Mouse (Mus musculus): ENCODE measurements around the gene Fanca. TPM values are rescaled to one million over a fixed set of nuclear protein-coding genes. Genes with fewer than 3 reads are reported as not detected.

Fanca gene
- 14.0 TPM for polyA plus RNA-seq (2012; fragmentation: generic; extraction: Trizol)
- long read RNA-seq, experiment 1, result 0 reads
- long read RNA-seq, experiment 2, full-length matches to known transcripts, result 13 of 47 reads
- long read RNA-seq, experiment 2, partial matches to known transcripts, result 25 of 47 reads
- long read RNA-seq, experiment 2, other reads (novel, unspliced or antisense), result 9 of 47 reads

DNA sequence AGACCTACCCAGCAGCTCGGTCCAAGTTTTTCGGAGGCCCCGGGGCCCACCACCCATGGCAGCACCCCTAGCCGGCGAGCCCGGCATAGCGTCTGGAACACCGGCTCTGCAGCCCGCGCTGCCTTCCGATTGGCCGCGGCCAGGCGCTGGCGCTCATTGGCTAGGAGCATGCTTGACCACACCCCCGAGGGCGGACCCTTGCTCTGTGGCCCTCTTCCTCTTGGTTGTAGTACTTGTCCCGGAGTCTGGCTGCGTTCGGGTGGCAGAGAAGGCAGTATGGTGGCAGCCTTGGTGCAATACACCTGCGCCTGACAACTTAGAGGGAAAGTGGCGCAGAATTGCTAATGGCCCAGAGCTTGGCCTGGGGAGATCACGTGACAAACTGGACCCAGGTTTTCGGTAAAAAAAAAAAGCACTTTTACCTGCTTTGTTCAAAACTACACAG is at the start of gene Fanca:
Gene Fanca, minus strand, starts transcription at position 110 of the 445 bp plus-strand sequence.
- Histone ChIP-seq H3K36me3 (ENCODE audit: control insufficient read depth, insufficient read depth) (peaks cover 4% of the 10 kb centered on the region), H3K4me3 (ENCODE audit: insufficient read depth, poor library complexity, severe bottlenecking) (peak within 1 kb of the TSS; percentile 45), H3K27me3 (ENCODE audit: control insufficient read depth, insufficient read depth, insufficient read length) (no peaks in the 10 kb centered on the region), H3K79me2 (ENCODE audit: control insufficient read depth, insufficient read depth) (peaks cover 6% of the 10 kb centered on the region), H3K79me3 (ENCODE audit: low read depth) (no peaks in the 10 kb centered on the region), H3ac (ENCODE audit: control insufficient read depth, insufficient read length, low read depth) (peak within 1 kb of the TSS; percentile 78)
- TF ChIP-seq FOSL1 (IDR thresholded peaks at IDR 0.05; ENCODE audit: insufficient read depth, low read length, poor library complexity, severe bottlenecking) (no peak), USF1 (IDR thresholded peaks at IDR 0.05; ENCODE audit: low read depth) (peak; percentile 17), MAX (IDR thresholded peaks at IDR 0.05) (no peak), CEBPB (IDR thresholded peaks at IDR 0.05; ENCODE audit: low read depth) (no peak), CTCF (IDR thresholded peaks at IDR 0.05; ENCODE audit: control insufficient read depth, insufficient read depth, insufficient read length) (no peak), MYOG (IDR thresholded peaks at IDR 0.05; ENCODE audit: control insufficient read depth, extremely low read depth, insufficient read length) (no peak), MYOD1 (IDR thresholded peaks at IDR 0.05; ENCODE audit: control insufficient read depth, insufficient read length, low read depth) (no peak)

DNA sequence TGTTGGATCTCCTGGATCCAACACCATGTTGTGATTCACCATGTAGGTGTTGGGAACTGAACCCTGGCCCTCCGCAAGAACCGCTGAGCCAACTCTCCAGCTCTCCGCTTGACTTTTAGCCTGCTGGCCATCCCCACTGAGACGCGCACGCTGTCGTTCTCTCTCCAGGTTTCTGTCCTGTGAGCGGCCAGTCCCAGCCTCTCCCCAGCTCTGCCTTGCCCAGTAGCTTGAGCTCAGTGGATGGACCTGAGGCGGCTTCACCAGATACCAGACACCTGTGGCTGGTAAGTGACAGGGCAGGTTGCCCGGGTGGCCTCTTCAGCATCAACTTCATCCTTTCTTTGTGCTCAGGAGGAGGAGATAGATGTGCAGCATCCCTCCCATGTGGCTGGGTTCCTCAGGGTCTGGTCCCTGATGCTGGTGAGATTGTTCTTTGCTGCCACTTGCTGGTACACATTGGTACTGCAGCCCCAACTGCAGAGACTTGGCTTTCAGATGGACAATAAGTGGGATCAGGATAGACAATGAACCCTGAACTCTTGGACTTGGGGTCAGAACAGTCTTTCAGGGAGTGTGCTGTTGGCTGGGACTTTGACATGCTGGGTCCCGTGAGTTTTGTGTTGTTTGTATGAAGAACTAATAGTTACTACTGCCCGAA is 42.8 kb upstream of the Fanca start:
- TF ChIP-seq FOSL1 (IDR thresholded peaks at IDR 0.05; ENCODE audit: insufficient read depth, low read length, poor library complexity, severe bottlenecking) (no peak), CTCF (IDR thresholded peaks at IDR 0.05; ENCODE audit: control insufficient read depth, insufficient read depth, insufficient read length) (peak; percentile 59), MAX (IDR thresholded peaks at IDR 0.05) (no peak)
- Histone ChIP-seq H3K27me3 (ENCODE audit: control insufficient read depth, insufficient read depth, insufficient read length) (no peaks in the 10 kb centered on the region), H3ac (ENCODE audit: control insufficient read depth, insufficient read length, low read depth) (no peak overlapping the region), H3K4me3 (ENCODE audit: insufficient read depth, poor library complexity, severe bottlenecking) (no peak overlapping the region), H3K79me3 (ENCODE audit: low read depth) (no peaks in the 10 kb centered on the region), H3K36me3 (ENCODE audit: control insufficient read depth, insufficient read depth) (peaks cover 7% of the 10 kb centered on the region), H3K79me2 (ENCODE audit: control insufficient read depth, insufficient read depth) (no peaks in the 10 kb centered on the region)

DNA sequence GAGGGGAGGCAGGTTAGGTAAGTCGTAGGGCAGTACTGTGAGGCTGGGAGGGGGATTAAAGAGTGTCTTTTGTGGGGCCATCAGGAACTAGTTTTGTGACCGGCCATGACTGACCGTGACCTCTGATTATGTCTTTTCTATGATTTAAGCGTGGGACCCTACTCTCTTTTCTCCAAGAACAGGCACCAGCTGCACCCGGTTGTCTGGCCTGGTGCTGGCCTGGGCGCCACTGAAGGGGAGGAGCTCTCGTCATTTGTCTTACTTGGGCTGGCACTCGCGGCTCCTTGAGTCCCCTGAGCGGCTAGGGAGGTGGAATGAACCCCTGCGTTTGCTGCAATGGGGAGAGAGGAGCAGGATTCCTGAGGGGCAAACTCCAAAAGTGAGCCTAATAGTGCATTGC is 34.8 kb upstream of the Fanca start:
- TF ChIP-seq USF1 (IDR thresholded peaks at IDR 0.05; ENCODE audit: low read depth), result no peak
- no peak for TF ChIP-seq CEBPB (IDR thresholded peaks at IDR 0.05; ENCODE audit: low read depth)
- no peak for TF ChIP-seq MYOG (IDR thresholded peaks at IDR 0.05; ENCODE audit: control insufficient read depth, extremely low read depth, insufficient read length)
- no peak for TF ChIP-seq MAX (IDR thresholded peaks at IDR 0.05)
- TF ChIP-seq MYOD1 (IDR thresholded peaks at IDR 0.05; ENCODE audit: control insufficient read depth, insufficient read length, low read depth), result no peak
- no peak for TF ChIP-seq CTCF (IDR thresholded peaks at IDR 0.05; ENCODE audit: control insufficient read depth, insufficient read depth, insufficient read length)
- no peak for TF ChIP-seq FOSL1 (IDR thresholded peaks at IDR 0.05; ENCODE audit: insufficient read depth, low read length, poor library complexity, severe bottlenecking)

DNA sequence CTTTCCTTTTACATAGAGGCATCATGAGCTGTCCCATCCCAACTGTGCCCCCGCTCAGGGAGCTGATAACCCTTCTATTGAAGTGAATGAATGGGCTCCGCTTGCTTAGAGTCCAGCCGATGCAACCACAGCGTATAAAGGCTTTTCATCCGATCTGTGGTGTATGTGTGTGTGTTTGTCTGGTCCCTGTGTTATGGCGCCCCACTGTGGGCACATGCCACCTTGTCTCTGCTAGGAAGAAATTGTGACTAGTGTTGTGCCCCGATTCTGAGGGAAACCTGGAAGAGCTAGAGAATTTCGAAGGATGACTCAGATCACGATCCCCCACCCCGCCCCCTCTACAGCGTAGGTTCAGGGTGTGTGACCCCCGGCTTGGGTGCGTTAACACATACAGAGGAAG is 34.4 kb upstream of the Fanca start:
- Histone ChIP-seq H3ac (ENCODE audit: control insufficient read depth, insufficient read length, low read depth) (no peak overlapping the region), H3K79me3 (ENCODE audit: low read depth) (no peaks in the 10 kb centered on the region), H3K4me3 (ENCODE audit: insufficient read depth, poor library complexity, severe bottlenecking) (no peak overlapping the region), H3K79me2 (ENCODE audit: control insufficient read depth, insufficient read depth) (no peaks in the 10 kb centered on the region), H3K36me3 (ENCODE audit: control insufficient read depth, insufficient read depth) (no peaks in the 10 kb centered on the region), H3K27me3 (ENCODE audit: control insufficient read depth, insufficient read depth, insufficient read length) (no peaks in the 10 kb centered on the region)
- TF ChIP-seq CEBPB (IDR thresholded peaks at IDR 0.05; ENCODE audit: low read depth), result no peak
- TF ChIP-seq FOSL1 (IDR thresholded peaks at IDR 0.05; ENCODE audit: insufficient read depth, low read length, poor library complexity, severe bottlenecking), result no peak
- no peak for TF ChIP-seq MYOG (IDR thresholded peaks at IDR 0.05; ENCODE audit: control insufficient read depth, extremely low read depth, insufficient read length)
- TF ChIP-seq CTCF (IDR thresholded peaks at IDR 0.05; ENCODE audit: control insufficient read depth, insufficient read depth, insufficient read length), result peak; percentile 85
- TF ChIP-seq USF1 (IDR thresholded peaks at IDR 0.05; ENCODE audit: low read depth), result no peak
- peak; percentile 18 for TF ChIP-seq MAX (IDR thresholded peaks at IDR 0.05)
- no peak for TF ChIP-seq MYOD1 (IDR thresholded peaks at IDR 0.05; ENCODE audit: control insufficient read depth, insufficient read length, low read depth)

More for the DNA sequence above, 34.8 kb upstream of the Fanca start:
- H3K79me3 ChIP-seq (ENCODE audit: low read depth), result no peaks in the 10 kb centered on the region
- no peaks in the 10 kb centered on the region for H3K79me2 ChIP-seq (ENCODE audit: control insufficient read depth, insufficient read depth)
- no peak overlapping the region for H3K4me3 ChIP-seq (ENCODE audit: insufficient read depth, poor library complexity, severe bottlenecking)
- H3K36me3 ChIP-seq (ENCODE audit: control insufficient read depth, insufficient read depth), result no peaks in the 10 kb centered on the region
- H3ac ChIP-seq (ENCODE audit: control insufficient read depth, insufficient read length, low read depth), result no peak overlapping the region
- no peaks in the 10 kb centered on the region for H3K27me3 ChIP-seq (ENCODE audit: control insufficient read depth, insufficient read depth, insufficient read length)

DNA sequence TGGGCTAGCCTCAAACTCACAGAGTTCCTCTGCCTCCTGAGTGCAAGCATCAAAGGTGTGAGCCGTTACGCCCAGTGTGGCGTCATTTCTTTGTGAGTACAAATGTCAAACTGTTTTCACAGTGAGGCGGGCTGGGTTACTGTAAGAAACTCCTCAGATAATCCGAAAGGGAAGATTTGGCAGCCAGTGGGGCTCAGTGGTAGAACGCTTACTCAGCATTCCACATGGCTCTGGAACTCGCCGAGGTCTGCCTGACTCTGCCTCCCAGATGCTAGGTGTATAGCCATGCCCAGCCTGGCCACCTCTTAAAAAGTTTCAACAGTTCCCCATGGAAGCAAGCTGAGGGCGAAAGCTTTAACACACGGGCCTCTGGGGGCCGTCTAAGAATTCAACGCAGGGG is 33.7 kb upstream of the Fanca start:
- Histone ChIP-seq H3K36me3 (ENCODE audit: control insufficient read depth, insufficient read depth) (no peaks in the 10 kb centered on the region), H3K4me3 (ENCODE audit: insufficient read depth, poor library complexity, severe bottlenecking) (no peak overlapping the region), H3K79me2 (ENCODE audit: control insufficient read depth, insufficient read depth) (no peaks in the 10 kb centered on the region), H3K27me3 (ENCODE audit: control insufficient read depth, insufficient read depth, insufficient read length) (no peaks in the 10 kb centered on the region), H3ac (ENCODE audit: control insufficient read depth, insufficient read length, low read depth) (no peak overlapping the region), H3K79me3 (ENCODE audit: low read depth) (no peaks in the 10 kb centered on the region)
- TF ChIP-seq FOSL1 (IDR thresholded peaks at IDR 0.05; ENCODE audit: insufficient read depth, low read length, poor library complexity, severe bottlenecking) (no peak), MYOG (IDR thresholded peaks at IDR 0.05; ENCODE audit: control insufficient read depth, extremely low read depth, insufficient read length) (no peak), CTCF (IDR thresholded peaks at IDR 0.05; ENCODE audit: control insufficient read depth, insufficient read depth, insufficient read length) (no peak), MAX (IDR thresholded peaks at IDR 0.05) (no peak), MYOD1 (IDR thresholded peaks at IDR 0.05; ENCODE audit: control insufficient read depth, insufficient read length, low read depth) (no peak), CEBPB (IDR thresholded peaks at IDR 0.05; ENCODE audit: low read depth) (no peak), USF1 (IDR thresholded peaks at IDR 0.05; ENCODE audit: low read depth) (no peak)
